In genomic region chr2:65722219-65722800, GRCm38 (mm10) we compare ENCODE assay signal across 15 mouse cellular contexts.
"Had no signal": no experiment of that assay in that cellular context is flagged by ENCODE, and none has a peak within 500 bp of the region (broad histone marks: within the 10 kb centered on the region; RNA-seq: fewer than 3 reads in every experiment).

No protein-coding gene starts in this region.

- H3K27me3 ChIP-seq: midbrain, embryonic 12.5 days; neural tube, embryonic 12.5 days; stomach, embryonic 15.5 days had no signal

- ATAC-seq: midbrain, embryonic 16.5 days had no signal

- H3K4me3 ChIP-seq: midbrain, embryonic 10.5 days; midbrain, embryonic 12.5 days; neural tube, embryonic 12.5 days; stomach, embryonic 15.5 days had no signal

- DNase-seq: lung, adult 18-20 months; lung, embryonic 14.5 days; lung, postnatal 10 days; lung, postnatal 4 days; midbrain, embryonic 14.5 days; right cerebral cortex, postnatal 14 days; thymus, adult 18-20 months; thymus, postnatal 14 days; thymus, postnatal 36 days had no signal

- H3K9me3 ChIP-seq: midbrain, embryonic 10.5 days; midbrain, embryonic 12.5 days; neural tube, embryonic 12.5 days; stomach, embryonic 15.5 days had no signal

- H3K36me3 ChIP-seq: midbrain, embryonic 10.5 days; midbrain, embryonic 12.5 days; neural tube, embryonic 12.5 days; stomach, embryonic 15.5 days had no signal

- H3K27ac ChIP-seq: midbrain, embryonic 10.5 days; midbrain, embryonic 12.5 days; neural tube, embryonic 12.5 days; stomach, embryonic 15.5 days; stomach, postnatal 0 days had no signal

- H3K4me1 ChIP-seq: midbrain, embryonic 10.5 days; midbrain, embryonic 12.5 days; neural tube, embryonic 12.5 days; stomach, embryonic 15.5 days had no signal

- H3K4me2 ChIP-seq: lung, embryonic 14.5 days; midbrain, embryonic 12.5 days; neural tube, embryonic 12.5 days; stomach, embryonic 15.5 days had no signal
